Mouse (Mus musculus) kidney, embryonic 15.5 days (tissue): ENCODE data around the gene Klkb1. TPM values are rescaled to one million over a fixed set of nuclear protein-coding genes. Genes with fewer than 3 reads are reported as not detected.

Source experiments
- ATAC-seq: fragments of 200-750 bp; cut with Nextera tagmentation; replicated peaks from 2 replicates; pipeline ENCODE4 v1.8.0; 2017; ENCODE audit warnings: moderate TSS enrichment; ENCODE audit not compliant: low FRiP score
- H3K27ac ChIP-seq: fragments of 300-500 bp; sonication (generic); 2 replicates; pipeline ENCODE4 v1.5.1; 2015; ENCODE audit warnings: mild to moderate bottlenecking, inconsistent platforms
- H3K27me3 ChIP-seq: fragments of 300-500 bp; sonication (generic); 2 replicates; pipeline ENCODE4 v1.6.1; 2015; ENCODE audit warnings: inconsistent platforms
- H3K36me3 ChIP-seq: fragments of 300-500 bp; sonication (generic); 2 replicates; pipeline ENCODE4 v1.6.1; 2015; ENCODE audit warnings: inconsistent platforms
- H3K4me1 ChIP-seq: fragments of 300-500 bp; sonication (generic); 2 replicates; pipeline ENCODE4 v1.6.1; 2015; ENCODE audit warnings: inconsistent platforms
- H3K4me2 ChIP-seq: fragments of 300-500 bp; sonication (generic); 2 replicates; pipeline ENCODE4 v1.6.1; 2015; ENCODE audit warnings: moderate library complexity, mild to moderate bottlenecking, inconsistent platforms
- H3K4me3 ChIP-seq: fragments of 300-500 bp; sonication (generic); replicated peaks from 2 replicates; pipeline ENCODE4 v1.5.1; 2015; ENCODE audit warnings: mild to moderate bottlenecking, inconsistent platforms
- H3K9ac ChIP-seq: fragments of 300-500 bp; sonication (generic); 2 replicates; pipeline ENCODE4 v1.6.1; 2015; ENCODE audit warnings: mild to moderate bottlenecking, inconsistent platforms
- H3K9me3 ChIP-seq: fragments of 300-500 bp; sonication (generic); replicated peaks from 2 replicates; pipeline ENCODE4 v1.6.1; 2016; ENCODE audit warnings: inconsistent platforms
- WGBS: fragments of 180-500 bp; shearing (Covaris S2); methylation state at CpG from one replicate; pipeline ENCODE4 v1.1.7; 2015; ENCODE audit warnings: mixed read lengths; 5-methylcytosine and 5-hydroxymethylcytosine counted together
- polyA plus RNA-seq: library from polyadenylated mRNA; unstranded; fragments of >200 nt; fragmentation: Nextera tagmentation; extraction: Ambion mirVana; gene quantifications from 2 replicates; pipeline ENCODE4 v1.2.1, GENCODE M21; 2015

The Klkb1 gene
- polyA plus RNA-seq, 1 experiment from 2014 or later = 0.05 TPM

DNA sequence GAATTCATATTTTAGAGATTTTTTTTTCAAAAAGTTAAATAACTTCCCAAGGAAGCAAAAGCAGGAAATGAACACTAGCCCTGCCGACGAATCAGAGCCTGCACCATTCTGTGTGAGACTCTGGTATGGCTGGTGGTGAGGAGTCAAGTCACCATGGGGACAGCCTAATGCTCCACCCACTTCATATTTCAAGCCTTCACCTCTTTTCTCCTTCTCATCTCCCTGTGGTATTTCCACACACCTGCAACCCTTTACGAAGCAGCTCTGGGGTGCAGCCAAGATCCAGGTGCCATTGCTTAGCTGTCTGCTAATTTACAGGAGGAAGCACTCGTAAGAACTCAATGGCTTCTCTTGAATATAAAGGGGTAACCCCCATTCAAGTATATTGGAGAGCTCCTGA, 16.3 kb upstream of the Klkb1 start:
- no peaks in the 10 kb centered on the region for H3K4me1 ChIP-seq
- 85% methylated on average over 4 of the region's 4 CpGs for WGBS
- no peak overlapping the region for H3K4me2 ChIP-seq
- no peaks in the 10 kb centered on the region for H3K27me3 ChIP-seq
- H3K27ac ChIP-seq = no peak overlapping the region
- H3K36me3 ChIP-seq = no peaks in the 10 kb centered on the region
- no peak overlapping the region for H3K9ac ChIP-seq
- no peak overlapping the region for H3K4me3 ChIP-seq
- ATAC-seq = no peak
- no peaks in the 10 kb centered on the region for H3K9me3 ChIP-seq

- H3K27ac ChIP-seq = no peak within 1 kb of the TSS
These were observed 13.7 kb upstream of the Klkb1 start, which contains the start of gene Gm45753 for GRCm38 (mm10) chr8:45308366-45308765. Gm45753 (minus strand) TSS chr8:45308466.

DNA sequence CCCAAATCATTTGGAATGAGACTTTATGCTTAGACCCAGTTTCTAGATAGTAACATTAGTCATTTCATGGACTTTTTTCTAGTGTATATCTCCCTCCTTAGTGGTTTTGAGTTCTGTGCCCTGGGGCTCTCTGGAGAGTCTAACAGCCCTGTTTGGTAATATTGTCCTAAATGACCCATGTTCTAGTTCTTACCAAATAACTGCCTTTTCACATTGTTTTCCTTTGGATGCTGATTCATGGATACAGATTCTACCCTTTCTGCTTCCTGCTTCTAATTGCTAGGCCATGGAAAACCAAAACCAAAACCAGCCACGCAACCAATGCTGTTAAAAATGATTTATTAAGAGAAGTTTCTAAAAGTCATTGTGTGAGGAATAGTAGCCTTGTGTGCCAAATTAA, 10.8 kb upstream of the Klkb1 start:
- ATAC-seq = no peak
- Histone ChIP-seq H3K9ac (no peak overlapping the region), H3K27ac (no peak overlapping the region), H3K36me3 (no peaks in the 10 kb centered on the region), H3K9me3 (no peaks in the 10 kb centered on the region), H3K27me3 (no peaks in the 10 kb centered on the region), H3K4me2 (no peak overlapping the region), H3K4me1 (no peaks in the 10 kb centered on the region), H3K4me3 (no peak overlapping the region)
- 32% methylated on average over 1 of the region's 1 CpGs for WGBS

More at GRCm38 (mm10) chr8:45308366-45308765, 13.7 kb upstream of the Klkb1 start, which contains the start of gene Gm45753:
- H3K9ac ChIP-seq = no peak within 1 kb of the TSS
- no peaks in the 10 kb centered on the region for H3K4me1 ChIP-seq
- 88% methylated on average over 13 of the region's 13 CpGs for WGBS
- no peak within 1 kb of the TSS for H3K4me2 ChIP-seq
- no peaks in the 10 kb centered on the region for H3K36me3 ChIP-seq
- no peak within 1 kb of the TSS for H3K4me3 ChIP-seq
- no peaks in the 10 kb centered on the region for H3K27me3 ChIP-seq
- H3K9me3 ChIP-seq = no peaks in the 10 kb centered on the region
- no peak for ATAC-seq

GRCm38 (mm10) chr8:45304354-45304753, 9.7 kb upstream of the Klkb1 start:
- 88% methylated on average over 3 of the region's 3 CpGs for WGBS
- Histone ChIP-seq H3K27ac (no peak overlapping the region), H3K4me3 (no peak overlapping the region), H3K9ac (no peak overlapping the region), H3K9me3 (no peaks in the 10 kb centered on the region), H3K4me2 (no peak overlapping the region), H3K36me3 (no peaks in the 10 kb centered on the region), H3K27me3 (no peaks in the 10 kb centered on the region), H3K4me1 (no peaks in the 10 kb centered on the region)
- ATAC-seq = no peak

GRCm38 (mm10) chr8:45302390-45302789, 7.7 kb upstream of the Klkb1 start:
- no peaks in the 10 kb centered on the region for H3K36me3 ChIP-seq
- no peaks in the 10 kb centered on the region for H3K9me3 ChIP-seq
- H3K9ac ChIP-seq = no peak overlapping the region
- no peak overlapping the region for H3K4me2 ChIP-seq
- 74% methylated on average over 8 of the region's 8 CpGs for WGBS
- no peak overlapping the region for H3K4me3 ChIP-seq
- no peaks in the 10 kb centered on the region for H3K4me1 ChIP-seq
- H3K27me3 ChIP-seq = no peaks in the 10 kb centered on the region
- no peak overlapping the region for H3K27ac ChIP-seq
- ATAC-seq = no peak

DNA sequence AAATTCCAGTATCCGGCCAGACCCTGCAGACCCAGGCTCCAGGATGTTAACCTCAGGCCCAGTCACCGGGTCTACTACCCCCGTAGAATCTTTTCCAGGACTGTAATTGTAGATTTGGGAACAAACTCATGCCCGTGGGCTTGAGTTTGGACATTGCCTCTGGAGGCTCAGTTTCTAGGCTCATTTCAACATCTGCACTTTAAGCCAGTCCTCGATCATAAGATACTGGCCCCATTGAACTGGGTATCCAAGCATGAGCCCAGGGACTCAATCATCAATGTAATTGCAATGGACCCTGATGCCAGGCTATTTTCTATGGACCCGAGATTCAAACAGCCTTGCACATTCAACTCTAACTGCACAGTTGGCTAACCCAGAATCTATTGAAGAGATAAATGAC, 617 bp upstream of the Klkb1 start:
- Histone ChIP-seq H3K9ac (no peak overlapping the region), H3K36me3 (no peaks in the 10 kb centered on the region), H3K27me3 (no peaks in the 10 kb centered on the region), H3K4me2 (no peak overlapping the region), H3K27ac (no peak overlapping the region), H3K9me3 (no peaks in the 10 kb centered on the region), H3K4me3 (no peak overlapping the region), H3K4me1 (no peaks in the 10 kb centered on the region)
- 92% methylated on average over 6 of the region's 6 CpGs for WGBS
- ATAC-seq = no peak

- 81% methylated on average over 2 of the region's 2 CpGs for WGBS
These were observed 2.9 kb downstream of the Klkb1 start for GRCm38 (mm10) chr8:45291790-45292189.

GRCm38 (mm10) chr8:45281630-45282029, 13.0 kb downstream of the Klkb1 start:
- Histone ChIP-seq H3K4me3 (no peak overlapping the region), H3K4me1 (no peaks in the 10 kb centered on the region), H3K9me3 (no peaks in the 10 kb centered on the region), H3K27me3 (no peaks in the 10 kb centered on the region), H3K36me3 (no peaks in the 10 kb centered on the region), H3K27ac (no peak overlapping the region), H3K4me2 (no peak overlapping the region), H3K9ac (no peak overlapping the region)
- no peak for ATAC-seq
- WGBS = 79% methylated on average over 8 of the region's 8 CpGs

More at GRCm38 (mm10) chr8:45291790-45292189, 2.9 kb downstream of the Klkb1 start:
- Histone ChIP-seq H3K9me3 (no peaks in the 10 kb centered on the region), H3K27me3 (no peaks in the 10 kb centered on the region), H3K9ac (no peak overlapping the region), H3K4me2 (no peak overlapping the region), H3K36me3 (no peaks in the 10 kb centered on the region), H3K27ac (no peak overlapping the region), H3K4me3 (no peak overlapping the region), H3K4me1 (no peaks in the 10 kb centered on the region)
- no peak for ATAC-seq

- Histone ChIP-seq H3K9me3 (no peaks in the 10 kb centered on the region), H3K36me3 (no peaks in the 10 kb centered on the region), H3K9ac (no peak overlapping the region), H3K4me3 (no peak overlapping the region), H3K27me3 (no peaks in the 10 kb centered on the region), H3K4me1 (no peaks in the 10 kb centered on the region), H3K27ac (no peak overlapping the region), H3K4me2 (no peak overlapping the region)
- ATAC-seq = no peak
- 63% methylated on average over 3 of the region's 3 CpGs for WGBS
These were observed 17.2 kb downstream of the Klkb1 start for GRCm38 (mm10) chr8:45277453-45277852.

DNA sequence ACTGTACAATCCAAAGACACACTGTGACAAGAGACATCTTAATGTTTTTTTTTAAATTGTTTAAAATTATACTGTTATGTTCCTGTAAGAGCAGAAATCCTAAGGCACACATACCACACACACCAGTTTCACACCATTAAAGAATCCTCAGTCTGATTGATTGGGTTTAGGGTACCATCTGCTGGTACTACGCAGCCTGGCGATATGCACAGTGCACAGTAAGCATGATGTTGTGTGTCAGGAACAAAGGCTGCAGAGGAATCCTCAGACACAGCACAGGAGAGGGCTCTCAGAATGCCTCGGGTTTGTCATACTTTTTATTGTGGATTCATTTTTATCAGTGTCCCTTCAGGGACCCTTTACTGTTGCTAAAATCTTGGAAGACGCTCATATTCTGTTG, 20.3 kb downstream of the Klkb1 start:
- Histone ChIP-seq H3K4me1 (no peaks in the 10 kb centered on the region), H3K27ac (no peak overlapping the region), H3K9ac (no peak overlapping the region), H3K4me3 (no peak overlapping the region), H3K27me3 (no peaks in the 10 kb centered on the region), H3K4me2 (no peak overlapping the region), H3K36me3 (no peaks in the 10 kb centered on the region), H3K9me3 (no peaks in the 10 kb centered on the region)
- 81% methylated on average over 4 of the region's 4 CpGs for WGBS
- no peak for ATAC-seq

- H3K36me3 ChIP-seq = no peaks in the 10 kb centered on the region
These were observed 25.6 kb downstream of the Klkb1 start for GRCm38 (mm10) chr8:45269056-45269455.

DNA sequence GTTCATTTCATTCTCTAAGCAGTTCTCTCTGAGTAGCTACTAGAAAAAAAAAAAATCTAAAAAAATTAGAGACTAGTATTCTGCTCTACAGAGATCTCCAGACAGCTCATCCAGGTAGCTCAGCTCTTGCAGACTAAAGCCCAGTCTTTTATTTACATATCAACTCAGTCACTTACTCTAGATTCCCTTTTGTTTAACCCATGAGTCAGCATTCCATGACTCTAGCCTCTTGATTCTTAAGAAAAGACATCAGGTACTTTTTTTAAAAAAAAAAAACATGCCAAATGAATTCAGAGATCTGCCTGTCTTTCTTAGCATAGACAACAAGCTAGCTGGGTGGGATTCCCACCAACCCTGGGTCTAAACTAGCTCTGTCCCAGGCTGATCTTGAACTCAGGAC, 26.2 kb downstream of the Klkb1 start:
- ATAC-seq = no peak
- Histone ChIP-seq H3K9ac (no peak overlapping the region), H3K27ac (no peak overlapping the region), H3K4me3 (no peak overlapping the region), H3K4me1 (no peaks in the 10 kb centered on the region), H3K4me2 (no peak overlapping the region), H3K9me3 (no peaks in the 10 kb centered on the region; the same call in 1 of the 2 replicates), H3K27me3 (no peaks in the 10 kb centered on the region), H3K36me3 (no peaks in the 10 kb centered on the region)

More at GRCm38 (mm10) chr8:45269056-45269455, 25.6 kb downstream of the Klkb1 start:
- H3K27me3 ChIP-seq = no peaks in the 10 kb centered on the region
- no peaks in the 10 kb centered on the region; the same call in 1 of the 2 replicates for H3K9me3 ChIP-seq
- H3K4me2 ChIP-seq = no peak overlapping the region
- no peak overlapping the region for H3K4me3 ChIP-seq
- no peak overlapping the region for H3K27ac ChIP-seq
- no peaks in the 10 kb centered on the region for H3K4me1 ChIP-seq
- ATAC-seq = no peak
- no peak overlapping the region for H3K9ac ChIP-seq

DNA sequence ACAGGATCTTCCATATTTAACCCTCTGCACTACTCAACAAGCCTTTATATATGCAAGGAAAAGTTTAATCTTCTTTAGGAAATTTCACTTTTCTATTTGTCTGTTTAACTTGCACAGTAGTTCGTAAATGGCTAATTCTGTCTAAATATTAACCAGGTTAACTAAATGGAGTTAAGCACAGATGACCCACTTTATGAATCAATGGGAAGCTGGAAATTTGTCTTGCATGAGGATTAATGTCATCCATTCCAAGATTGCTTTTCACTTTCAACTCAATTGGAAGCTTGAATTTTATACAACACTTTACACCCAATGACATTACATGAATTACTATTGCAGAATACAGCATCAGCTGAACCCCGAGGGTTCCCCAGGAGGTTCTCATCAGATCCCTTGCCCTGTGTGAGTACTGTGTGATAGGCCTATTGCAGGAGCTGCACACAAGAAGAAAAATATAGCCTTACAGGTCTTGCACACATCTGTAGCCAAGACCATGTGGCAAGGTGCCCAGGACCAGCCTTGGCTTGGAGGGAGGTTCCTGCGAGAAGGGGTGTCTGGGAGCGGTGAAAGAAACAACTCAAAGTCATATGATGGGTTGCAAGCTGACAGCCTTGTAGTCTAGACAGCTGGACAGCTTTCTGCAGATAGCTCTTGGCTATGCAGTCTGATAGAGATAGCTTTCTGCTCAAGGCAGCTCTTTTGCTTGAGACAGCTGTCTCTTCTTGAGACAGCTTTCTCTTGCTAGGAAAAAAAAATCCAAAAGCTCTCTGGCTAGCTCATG, 26.9 kb downstream of the Klkb1 start:
- WGBS = 75% methylated on average over 4 of the region's 4 CpGs
- no peak overlapping the region for H3K4me2 ChIP-seq
- no peak overlapping the region for H3K9ac ChIP-seq
- H3K27me3 ChIP-seq = no peaks in the 10 kb centered on the region
- no peak overlapping the region for H3K27ac ChIP-seq
- no peaks in the 10 kb centered on the region for H3K36me3 ChIP-seq
- ATAC-seq = no peak
- H3K4me3 ChIP-seq = no peak overlapping the region
- H3K4me1 ChIP-seq = no peaks in the 10 kb centered on the region
- no peaks in the 10 kb centered on the region; the same call in 1 of the 2 replicates for H3K9me3 ChIP-seq
